Mouse (Mus musculus) left cerebral cortex, adult 2 months (tissue): ENCODE data around the gene Olfr69. TPM values are rescaled to one million over a fixed set of nuclear protein-coding genes. Genes with fewer than 3 reads are reported as not detected.
"Not testable (repeated sequence)": the region's sequence is repeated elsewhere in the genome, so short reads cannot be mapped to it uniquely, and the experiment has no call there.

ENCODE experiments used
- DNase-seq, 2 experiments: peaks; one replicate each; pipeline ENCODE4 v3.0.0; 2021 to 2022; ENCODE audit warnings: low spot score in 2 of 2, mixed read lengths in 1 of 2; ENCODE audit errors: extremely low spot score in 1 of 2
- H3K27ac ChIP-seq: fragments of 200-600 bp; 2 replicates; pipeline ENCODE4 v1.8.1; 2022
- H3K4me3 ChIP-seq: fragments of 200-600 bp; 2 replicates; pipeline ENCODE4 v1.8.1; 2022
- CTCF ChIP-seq: fragments of 200-600 bp; IDR thresholded peaks from 2 replicates; pipeline ENCODE4 v1.8.1; 2022; ENCODE audit warnings: antibody characterized with exemption, mild to moderate bottlenecking, moderate library complexity
- intact Hi-C: fragments of 180-260 bp; cut with DNase I; formaldehyde crosslinking; loops from one replicate; pipeline ENCODE4 v1.15.1; 2025
- total RNA-seq, 2 experiments: library from RNA; stranded (reverse); gene quantifications; 2 replicates each; pipeline ENCODE4 v1.2.3; 2021

Gene Olfr69
- total RNA-seq, 2 experiments from 2014 or later = not detected

GRCm38 (mm10) chr7:103792669-103793388, 21.4 kb upstream of the Olfr69 start:
- H3K4me3 ChIP-seq = no peak overlapping the region
- no peak for DNase-seq
- no peak; the same call in 1 of the 2 replicates for TF ChIP-seq CTCF
- intact Hi-C loops = no loop called here
- no peak overlapping the region for H3K27ac ChIP-seq

GRCm38 (mm10) chr7:103791721-103792120, 20.3 kb upstream of the Olfr69 start, which contains the start of gene Olfr67:
Gene Olfr67, minus strand, starts transcription at chr7:103791821.
- Histone ChIP-seq H3K27ac (no peak within 1 kb of the TSS), H3K4me3 (no peak within 1 kb of the TSS)
- DNase-seq = no peak
- TF ChIP-seq CTCF = no peak
- intact Hi-C loops = no loop called here

- DNase-seq = no peak
- intact Hi-C loops = no loop called here
- no peak within 1 kb of the TSS for H3K4me3 ChIP-seq
- no peak for TF ChIP-seq CTCF
- H3K27ac ChIP-seq = no peak within 1 kb of the TSS
Observed at GRCm38 (mm10) chr7:103779598-103779997, 8.2 kb upstream of the Olfr69 start, which contains the start of gene Olfr68. Gene Olfr68, minus strand, starts transcription at chr7:103779698.

- intact Hi-C loops, H3K27ac ChIP-seq, H3K4me3 ChIP-seq, DNase-seq: not testable (repeated sequence)
Observed at GRCm38 (mm10) chr7:103777652-103778051, 6.3 kb upstream of the Olfr69 start.

- DNase-seq, intact Hi-C loops, H3K27ac ChIP-seq, H3K4me3 ChIP-seq: not testable (repeated sequence)
Observed at GRCm38 (mm10) chr7:103767687-103768086, 3.7 kb downstream of the Olfr69 start.

GRCm38 (mm10) chr7:103762212-103762611, 9.2 kb downstream of the Olfr69 start:
- intact Hi-C loops, H3K4me3 ChIP-seq, DNase-seq, H3K27ac ChIP-seq: not testable (repeated sequence)

GRCm38 (mm10) chr7:103757233-103757632, 14.2 kb downstream of the Olfr69 start, which contains the start of gene Olfr630:
Gene Olfr630, minus strand, starts transcription at chr7:103757333.
- H3K27ac ChIP-seq = no peak within 1 kb of the TSS
- intact Hi-C loops = no loop called here
- TF ChIP-seq CTCF = no peak
- DNase-seq = no peak
- H3K4me3 ChIP-seq = no peak within 1 kb of the TSS

- no peak for TF ChIP-seq CTCF
- H3K27ac ChIP-seq = no peak within 1 kb of the TSS
- H3K4me3 ChIP-seq = no peak within 1 kb of the TSS
- no peak for DNase-seq
- intact Hi-C loops = no loop called here
Observed at GRCm38 (mm10) chr7:103744843-103745242, 26.6 kb downstream of the Olfr69 start, which contains the start of gene Olfr629. Gene Olfr629, minus strand, starts transcription at chr7:103744943.

GRCm38 (mm10) chr7:103730074-103730473, 41.3 kb downstream of the Olfr69 start, which contains the start of gene Olfr628:
Gene Olfr628, plus strand, starts transcription at chr7:103730374.
- no peak for TF ChIP-seq CTCF
- no peak for DNase-seq
- intact Hi-C loops = no loop called here
- H3K4me3 ChIP-seq = no peak within 1 kb of the TSS
- H3K27ac ChIP-seq = no peak within 1 kb of the TSS

GRCm38 (mm10) chr7:103716398-103716797, 55.0 kb downstream of the Olfr69 start:
- DNase-seq, intact Hi-C loops, H3K4me3 ChIP-seq, H3K27ac ChIP-seq: not testable (repeated sequence)

Other genes with a start within 250 kb of the Olfr69 start
- gene Olfr612, start 228.9 kb downstream of the Olfr69 start, total RNA-seq = not detected
- not detected for gene Olfr613, start 223.5 kb downstream of the Olfr69 start, total RNA-seq
- not detected for gene Olfr615, start 215.5 kb downstream of the Olfr69 start, total RNA-seq
- not detected for gene Olfr616, start 202.5 kb downstream of the Olfr69 start, total RNA-seq
- not detected for gene Olfr617, start 198.5 kb downstream of the Olfr69 start, total RNA-seq
- not detected for gene Olfr618, start 181.5 kb downstream of the Olfr69 start, total RNA-seq
- gene Olfr619, start 171.0 kb downstream of the Olfr69 start, total RNA-seq = not detected
- gene Olfr620, start 159.1 kb downstream of the Olfr69 start, total RNA-seq = not detected
- not detected for gene Olfr622, start 128.9 kb downstream of the Olfr69 start, total RNA-seq
- not detected for gene Olfr623, start 107.9 kb downstream of the Olfr69 start, total RNA-seq
- under 1 TPM in 1 of 2 experiments, not detected in 1; 0.07 TPM for gene Olfr624, start 100.4 kb downstream of the Olfr69 start, total RNA-seq
- gene Olfr625-ps1, start 88.9 kb downstream of the Olfr69 start, total RNA-seq = not detected
- not detected for gene Olfr243, start 56.9 kb downstream of the Olfr69 start, total RNA-seq
- not detected for gene Olfr628, start 41.2 kb downstream of the Olfr69 start, total RNA-seq
- gene Olfr629, start 26.7 kb downstream of the Olfr69 start, total RNA-seq = not detected
- gene Olfr630, start 14.3 kb downstream of the Olfr69 start, total RNA-seq = not detected
- gene Olfr68, start 8.1 kb upstream of the Olfr69 start, total RNA-seq = not detected
- gene Olfr67, start 20.2 kb upstream of the Olfr69 start, total RNA-seq = not detected
- 10 to 100 TPM; 29.5 to 36.6 TPM for gene Hbb-bt, start 42.4 kb upstream of the Olfr69 start, total RNA-seq
- gene Hbb-bs, start 56.5 kb upstream of the Olfr69 start, total RNA-seq = 100 to 1,000 TPM; 305 to 339 TPM
- gene Hbb-bh2, start 68.9 kb upstream of the Olfr69 start, total RNA-seq = not detected
- not detected for gene Hbb-bh1, start 71.6 kb upstream of the Olfr69 start, total RNA-seq
- not detected for gene Hbb-y, start 81.6 kb upstream of the Olfr69 start, total RNA-seq
- not detected for gene Olfr66, start 114.7 kb upstream of the Olfr69 start, total RNA-seq
- not detected for gene Olfr64, start 122.9 kb upstream of the Olfr69 start, total RNA-seq
- not detected for gene Olfr65, start 131.9 kb upstream of the Olfr69 start, total RNA-seq
- gene Olfr631, start 157.2 kb upstream of the Olfr69 start, total RNA-seq = not detected
- not detected for gene Olfr632, start 162.8 kb upstream of the Olfr69 start, total RNA-seq
- gene Olfr633, start 172.8 kb upstream of the Olfr69 start, total RNA-seq = not detected
- under 1 TPM; 0.05 to 0.09 TPM for gene Olfr635, start 199.6 kb upstream of the Olfr69 start, total RNA-seq
- gene Olfr638, start 227.2 kb upstream of the Olfr69 start, total RNA-seq = not detected
- gene Olfr639, start 245.7 kb upstream of the Olfr69 start, total RNA-seq = under 1 TPM; 0.07 to 0.19 TPM